Mouse (Mus musculus): ENCODE results near the gene Fkbpl. TPM values are rescaled to one million over a fixed set of nuclear protein-coding genes. Genes with fewer than 3 reads are reported as not detected.

Fkbpl gene
- polyA plus RNA-seq, 1 experiment from 2014 or later = 10.0 TPM

DNA sequence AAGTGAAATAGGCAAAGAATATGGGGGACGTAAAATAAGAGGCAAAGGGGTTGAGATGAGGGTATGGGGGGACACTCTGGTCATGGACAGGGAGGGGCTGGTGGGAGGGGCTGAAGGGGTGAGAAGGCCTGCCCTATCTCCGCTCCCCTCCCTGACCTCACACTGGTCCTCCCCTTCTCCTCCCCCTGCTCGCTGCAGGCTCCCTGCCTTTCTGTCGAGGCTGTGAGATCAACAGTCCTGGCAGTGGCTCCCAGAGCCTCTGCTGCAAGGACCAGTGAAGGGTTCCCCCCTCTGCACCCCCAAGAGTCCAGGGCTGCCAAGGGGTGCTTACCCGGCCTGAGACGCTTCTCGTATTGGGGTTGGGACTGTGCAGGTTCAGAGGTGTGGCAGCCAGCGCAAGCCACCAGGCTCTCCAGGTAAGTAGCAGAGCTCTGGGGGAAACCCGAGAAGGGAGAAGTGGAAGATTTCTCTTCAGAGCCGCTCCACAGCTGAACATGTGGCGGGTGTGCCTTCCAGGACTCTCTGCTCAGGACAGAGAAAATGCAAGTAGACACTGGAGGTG is 15.8 kb downstream of the Fkbpl start:
- Histone ChIP-seq H3K27me3 (replicated peaks; ENCODE audit: control insufficient read depth, insufficient read depth, low read length) (peaks cover 24% of the 10 kb centered on the region; the same call in 1 of the 2 replicates), H3K9ac (ENCODE audit: low read depth, low read length) (0 out of 2 replicates have a peak overlapping the region, but pooled peaks have one; percentile 28), H3K4me2 (ENCODE audit: low read depth, low read length) (peak overlapping the region; percentile 46; the same call in 1 of the 2 replicates), H3K4me1 (ENCODE audit: control insufficient read depth, insufficient read depth, low read length) (peaks cover 17% of the 10 kb centered on the region), H3K36me3 (ENCODE audit: control insufficient read depth, insufficient read depth, low read length) (no peaks in the 10 kb centered on the region), H3K4me3 (ENCODE audit: low read depth, low read length) (no peak overlapping the region), H3K9me3 (ENCODE audit: control insufficient read depth, low read length) (no peaks in the 10 kb centered on the region), H3K27ac (replicated peaks; ENCODE audit: low read depth, low read length) (no peak overlapping the region)
- ATAC-seq (ENCODE audit: low read depth) (no peak; the same call in 1 of the 2 replicates), DNase-seq (ENCODE audit: low spot score) (no peak)
- 27% methylated on average over 11 of the region's 11 CpGs for WGBS

DNA sequence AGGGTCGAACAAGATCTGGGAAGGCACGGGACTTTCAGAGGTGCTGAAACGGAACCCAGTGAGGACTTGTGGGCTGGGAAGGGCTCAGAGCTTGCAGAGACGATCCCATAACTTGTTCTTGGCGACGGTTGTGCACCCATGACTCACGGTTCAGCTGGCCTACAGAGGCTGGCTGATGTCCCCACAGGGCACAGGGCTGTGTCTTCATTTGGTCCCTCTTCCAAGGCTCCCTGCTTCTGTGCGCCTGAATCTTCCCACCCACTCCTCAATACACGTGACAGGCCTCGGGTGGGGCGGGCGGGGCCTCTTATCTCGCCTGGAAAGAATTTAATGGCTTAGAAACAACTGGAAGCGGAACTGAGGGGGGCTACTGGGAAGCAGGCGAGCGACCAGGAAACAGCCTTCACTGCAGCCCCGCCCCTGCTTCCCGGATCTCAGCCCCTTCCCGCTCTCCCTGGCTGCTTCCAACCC is 16.6 kb downstream of the Fkbpl start:
- Histone ChIP-seq H3K4me3 (ENCODE audit: low read depth, low read length) (peak overlapping the region; percentile 11), H3K27me3 (replicated peaks; ENCODE audit: control insufficient read depth, insufficient read depth, low read length) (peaks cover 24% of the 10 kb centered on the region; the same call in 1 of the 2 replicates), H3K36me3 (ENCODE audit: control insufficient read depth, insufficient read depth, low read length) (no peaks in the 10 kb centered on the region), H3K9me3 (ENCODE audit: control insufficient read depth, low read length) (no peaks in the 10 kb centered on the region), H3K4me2 (ENCODE audit: low read depth, low read length) (peak overlapping the region; percentile 46), H3K9ac (ENCODE audit: low read depth, low read length) (peak overlapping the region; percentile 28), H3K4me1 (ENCODE audit: control insufficient read depth, insufficient read depth, low read length) (peaks cover 13% of the 10 kb centered on the region), H3K27ac (replicated peaks; ENCODE audit: low read depth, low read length) (no peak overlapping the region)
- ATAC-seq (ENCODE audit: low read depth) (no peak), DNase-seq (ENCODE audit: low spot score) (no peak)
- 7% methylated on average over 19 of the region's 19 CpGs for WGBS

DNA sequence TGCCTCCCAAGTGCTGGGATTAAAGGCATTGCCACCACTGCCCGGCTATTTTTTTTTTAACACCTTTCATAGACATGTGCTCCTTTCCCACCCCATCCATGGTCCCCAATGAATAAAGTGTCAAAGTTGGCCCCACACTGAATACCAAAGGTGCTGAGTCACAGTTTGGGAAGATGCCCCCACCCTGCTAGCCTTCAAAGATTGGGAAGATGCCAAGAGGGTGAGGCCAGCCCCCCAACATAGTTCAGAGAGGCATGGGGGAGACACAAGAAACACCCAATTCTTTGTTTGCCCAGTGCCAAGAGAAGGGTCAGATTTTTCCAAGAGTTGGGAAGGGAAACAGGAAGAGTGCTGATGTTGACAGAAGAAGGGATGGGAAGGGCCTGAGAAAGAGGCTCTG is 17.9 kb downstream of the Fkbpl start:
- 76% methylated on average over 1 of the region's 1 CpGs for WGBS
- H3K4me3 ChIP-seq (ENCODE audit: low read depth, low read length) = no peak overlapping the region
- H3K27me3 ChIP-seq (replicated peaks; ENCODE audit: control insufficient read depth, insufficient read depth, low read length) = peaks cover 24% of the 10 kb centered on the region; the same call in 1 of the 2 replicates

DNA sequence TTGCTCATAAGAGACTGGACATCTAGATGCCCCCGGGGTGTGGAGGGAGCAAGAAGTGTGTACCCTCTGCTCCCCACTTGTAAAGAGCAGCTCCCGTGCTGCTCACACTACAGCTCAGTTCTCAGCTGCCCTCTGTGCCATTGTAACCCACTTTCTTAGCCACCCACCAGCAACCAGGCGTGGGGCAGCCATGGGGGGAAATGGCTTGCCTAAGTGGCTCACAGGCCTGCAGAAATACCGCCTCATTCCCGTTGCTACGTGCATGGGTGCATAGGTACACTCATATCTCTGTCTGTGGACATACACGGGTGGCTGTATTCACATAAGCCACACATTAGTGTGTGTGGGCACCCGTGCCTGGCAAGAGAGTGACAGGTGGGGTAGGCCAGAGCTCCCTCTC is 18.4 kb downstream of the Fkbpl start:
- Histone ChIP-seq H3K4me2 (ENCODE audit: low read depth, low read length) (no peak overlapping the region), H3K9ac (ENCODE audit: low read depth, low read length) (no peak overlapping the region), H3K27ac (replicated peaks; ENCODE audit: low read depth, low read length) (no peak overlapping the region), H3K4me3 (ENCODE audit: low read depth, low read length) (no peak overlapping the region), H3K36me3 (ENCODE audit: control insufficient read depth, insufficient read depth, low read length) (no peaks in the 10 kb centered on the region), H3K4me1 (ENCODE audit: control insufficient read depth, insufficient read depth, low read length) (peaks cover 10% of the 10 kb centered on the region; the same call in 1 of the 2 replicates), H3K27me3 (replicated peaks; ENCODE audit: control insufficient read depth, insufficient read depth, low read length) (peaks cover 24% of the 10 kb centered on the region; the same call in 1 of the 2 replicates), H3K9me3 (ENCODE audit: control insufficient read depth, low read length) (no peaks in the 10 kb centered on the region)
- ATAC-seq (ENCODE audit: low read depth) = no peak
- 83% methylated on average over 8 of the region's 8 CpGs for WGBS
- no peak for DNase-seq (ENCODE audit: low spot score)

More for the DNA sequence above, 17.9 kb downstream of the Fkbpl start:
- peaks cover 10% of the 10 kb centered on the region; the same call in 1 of the 2 replicates for H3K4me1 ChIP-seq (ENCODE audit: control insufficient read depth, insufficient read depth, low read length)
- H3K4me2 ChIP-seq (ENCODE audit: low read depth, low read length) = no peak overlapping the region
- no peak overlapping the region for H3K27ac ChIP-seq (replicated peaks; ENCODE audit: low read depth, low read length)
- DNase-seq (ENCODE audit: low spot score) (no peak), ATAC-seq (ENCODE audit: low read depth) (no peak)
- no peaks in the 10 kb centered on the region for H3K9me3 ChIP-seq (ENCODE audit: control insufficient read depth, low read length)
- no peaks in the 10 kb centered on the region for H3K36me3 ChIP-seq (ENCODE audit: control insufficient read depth, insufficient read depth, low read length)
- no peak overlapping the region for H3K9ac ChIP-seq (ENCODE audit: low read depth, low read length)

DNA sequence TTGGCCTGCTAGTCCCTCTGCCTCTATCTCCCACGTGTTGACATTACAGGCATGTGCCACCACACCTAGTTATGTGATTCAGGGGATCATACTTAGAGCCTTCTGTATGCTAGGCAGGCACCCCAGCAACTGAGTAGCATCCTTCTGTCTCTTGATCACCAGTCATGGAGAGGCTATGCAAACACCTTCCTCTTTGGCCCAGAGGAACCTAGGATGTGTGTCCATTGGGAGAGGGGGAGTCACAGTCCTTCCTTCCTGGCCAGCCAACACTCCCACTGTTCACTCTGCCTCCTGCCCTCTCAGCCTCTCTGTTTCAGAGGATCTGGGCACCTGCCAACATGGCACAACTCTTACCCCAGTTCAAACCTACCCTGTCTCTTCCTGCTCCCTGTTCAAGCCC is 19.0 kb downstream of the Fkbpl start:
- Histone ChIP-seq H3K4me1 (ENCODE audit: control insufficient read depth, insufficient read depth, low read length) (peaks cover 10% of the 10 kb centered on the region; the same call in 1 of the 2 replicates), H3K9ac (ENCODE audit: low read depth, low read length) (no peak overlapping the region), H3K9me3 (ENCODE audit: control insufficient read depth, low read length) (no peaks in the 10 kb centered on the region), H3K36me3 (ENCODE audit: control insufficient read depth, insufficient read depth, low read length) (no peaks in the 10 kb centered on the region), H3K27ac (replicated peaks; ENCODE audit: low read depth, low read length) (no peak overlapping the region), H3K4me3 (ENCODE audit: low read depth, low read length) (no peak overlapping the region), H3K27me3 (replicated peaks; ENCODE audit: control insufficient read depth, insufficient read depth, low read length) (peaks cover 24% of the 10 kb centered on the region; the same call in 1 of the 2 replicates), H3K4me2 (ENCODE audit: low read depth, low read length) (no peak overlapping the region)
- DNase-seq (ENCODE audit: low spot score) (no peak), ATAC-seq (ENCODE audit: low read depth) (no peak)
- WGBS = 27% methylated on average over 1 of the region's 1 CpGs

DNA sequence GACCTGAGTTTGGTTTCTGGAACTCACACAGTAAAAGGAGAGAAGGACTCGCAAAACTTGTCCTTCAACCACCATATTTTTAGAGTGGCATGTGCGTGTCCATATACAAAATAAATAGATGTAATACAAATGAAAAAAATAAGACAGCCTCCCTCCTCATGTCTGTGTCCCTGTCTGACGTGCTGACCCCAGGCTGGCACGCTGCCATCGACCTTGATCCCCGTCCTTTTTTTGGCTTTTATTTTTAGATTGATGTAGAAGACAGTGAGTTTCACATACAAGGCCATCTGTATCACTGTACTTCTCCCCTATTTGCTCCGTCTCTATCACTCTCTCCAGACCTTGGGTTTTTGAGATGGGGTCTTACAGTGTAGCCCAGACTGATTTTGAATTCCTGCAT is 19.9 kb downstream of the Fkbpl start:
- DNase-seq (ENCODE audit: low spot score) (no peak), ATAC-seq (ENCODE audit: low read depth) (no peak)
- Histone ChIP-seq H3K36me3 (ENCODE audit: control insufficient read depth, insufficient read depth, low read length) (no peaks in the 10 kb centered on the region), H3K9ac (ENCODE audit: low read depth, low read length) (no peak overlapping the region), H3K27ac (replicated peaks; ENCODE audit: low read depth, low read length) (no peak overlapping the region), H3K4me2 (ENCODE audit: low read depth, low read length) (no peak overlapping the region), H3K4me1 (ENCODE audit: control insufficient read depth, insufficient read depth, low read length) (peaks cover 10% of the 10 kb centered on the region; the same call in 1 of the 2 replicates), H3K4me3 (ENCODE audit: low read depth, low read length) (no peak overlapping the region), H3K27me3 (replicated peaks; ENCODE audit: control insufficient read depth, insufficient read depth, low read length) (peaks cover 23% of the 10 kb centered on the region), H3K9me3 (ENCODE audit: control insufficient read depth, low read length) (no peaks in the 10 kb centered on the region)
- 74% methylated on average over 7 of the region's 7 CpGs for WGBS

DNA sequence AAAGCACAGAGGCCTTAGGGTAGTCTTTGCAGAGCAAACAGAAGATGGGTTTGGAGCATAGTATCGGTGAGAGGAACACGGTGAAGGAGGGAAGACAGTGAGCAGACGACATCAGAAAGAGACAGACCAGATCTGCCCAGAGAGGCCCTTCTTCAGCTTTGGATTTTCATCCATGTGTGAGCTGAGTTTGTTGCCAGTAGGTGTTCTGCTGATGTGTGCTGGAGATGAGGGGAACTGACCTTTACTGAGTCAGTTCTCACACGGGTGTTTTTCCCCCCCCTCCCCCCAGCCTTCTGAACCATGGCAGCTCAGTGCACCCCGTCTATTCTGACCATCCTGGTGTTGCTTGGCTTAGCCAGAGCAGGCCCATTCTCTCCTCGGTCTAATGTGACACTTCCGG is 25.7 kb downstream of the Fkbpl start, which contains the start of gene Tnxb:
Gene Tnxb (plus strand): TSS at position 301 of the 400 bp plus-strand sequence.
- WGBS = 41% methylated on average over 7 of the region's 7 CpGs
- peak within 1 kb of the TSS; percentile 38 for H3K4me3 ChIP-seq (ENCODE audit: low read depth, low read length)
- DNase-seq (ENCODE audit: low spot score) = no peak
- H3K27ac ChIP-seq (replicated peaks; ENCODE audit: low read depth, low read length) = no peak within 1 kb of the TSS
- no peaks in the 10 kb centered on the region for H3K36me3 ChIP-seq (ENCODE audit: control insufficient read depth, insufficient read depth, low read length)
- peak within 1 kb of the TSS; percentile 52; the same call in 1 of the 2 replicates for H3K9ac ChIP-seq (ENCODE audit: low read depth, low read length)
- ATAC-seq (ENCODE audit: low read depth) = no peak
- H3K9me3 ChIP-seq (ENCODE audit: control insufficient read depth, low read length) = no peaks in the 10 kb centered on the region
- H3K4me1 ChIP-seq (ENCODE audit: control insufficient read depth, insufficient read depth, low read length) = 0 out of 2 replicates have a peak, but pooled peaks cover 4% of the 10 kb centered on the region
- peaks cover 55% of the 10 kb centered on the region for H3K27me3 ChIP-seq (replicated peaks; ENCODE audit: control insufficient read depth, insufficient read depth, low read length)
- peak within 1 kb of the TSS; percentile 61 for H3K4me2 ChIP-seq (ENCODE audit: low read depth, low read length)

DNA sequence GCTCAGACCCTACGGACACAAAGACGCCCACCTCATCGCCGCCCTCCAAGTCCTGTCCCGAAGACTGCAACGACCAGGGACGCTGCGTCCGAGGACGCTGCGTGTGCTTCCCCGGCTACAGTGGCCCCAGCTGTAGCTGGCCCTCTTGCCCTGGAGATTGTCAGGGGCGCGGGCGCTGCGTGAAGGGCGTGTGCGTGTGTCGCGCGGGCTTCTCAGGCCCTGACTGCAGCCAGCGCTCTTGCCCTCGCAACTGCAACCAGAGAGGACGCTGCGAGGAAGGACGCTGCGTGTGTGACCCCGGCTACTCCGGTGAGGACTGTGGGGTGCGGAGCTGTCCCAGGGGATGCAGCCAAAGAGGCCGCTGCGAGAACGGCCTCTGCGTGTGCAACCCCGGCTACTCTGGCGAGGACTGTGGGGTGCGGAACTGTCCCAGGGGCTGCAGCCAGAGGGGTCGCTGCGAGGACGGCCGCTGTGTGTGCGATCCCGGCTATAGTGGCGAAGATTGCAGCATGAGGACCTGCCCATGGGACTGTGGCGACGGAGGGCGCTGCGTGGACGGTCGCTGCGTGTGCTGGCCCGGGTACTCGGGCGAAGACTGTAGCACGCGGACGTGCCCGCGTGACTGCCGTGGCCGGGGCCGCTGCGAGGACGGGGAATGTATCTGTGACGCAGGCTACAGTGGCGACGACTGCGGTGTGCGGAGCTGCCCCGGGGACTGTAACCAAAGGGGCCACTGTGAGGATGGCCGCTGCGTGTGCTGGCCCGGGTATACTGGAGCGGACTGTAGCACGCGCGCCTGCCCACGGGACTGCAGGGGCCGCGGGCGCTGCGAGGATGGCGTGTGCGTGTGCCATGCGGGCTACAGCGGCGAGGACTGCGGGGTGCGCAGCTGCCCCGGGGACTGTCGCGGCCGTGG is 26.8 kb downstream of the Fkbpl start:
- peak overlapping the region; percentile 61 for H3K4me2 ChIP-seq (ENCODE audit: low read depth, low read length)
- H3K9me3 ChIP-seq (ENCODE audit: control insufficient read depth, low read length) = no peaks in the 10 kb centered on the region
- peak overlapping the region; percentile 52 for H3K9ac ChIP-seq (ENCODE audit: low read depth, low read length)
- H3K4me1 ChIP-seq (ENCODE audit: control insufficient read depth, insufficient read depth, low read length) = 0 out of 2 replicates have a peak, but pooled peaks cover 4% of the 10 kb centered on the region
- ATAC-seq (ENCODE audit: low read depth) (peak; percentile 24; the same call in 1 of the 2 replicates), DNase-seq (ENCODE audit: low spot score) (no peak)
- 8% methylated on average over 74 of the region's 93 CpGs for WGBS
- peak overlapping the region; percentile 38 for H3K4me3 ChIP-seq (ENCODE audit: low read depth, low read length)
- no peaks in the 10 kb centered on the region for H3K36me3 ChIP-seq (ENCODE audit: control insufficient read depth, insufficient read depth, low read length)
- H3K27me3 ChIP-seq (replicated peaks; ENCODE audit: control insufficient read depth, insufficient read depth, low read length) = peaks cover 64% of the 10 kb centered on the region
- no peak overlapping the region for H3K27ac ChIP-seq (replicated peaks; ENCODE audit: low read depth, low read length)
